Mouse (Mus musculus) macrophage (primary cell): Measurements from ENCODE around the gene Mad1l1. TPM values are rescaled to one million over a fixed set of nuclear protein-coding genes. Genes with fewer than 3 reads are reported as not detected.

ENCODE experiments used
- polyA plus RNA-seq: library from polyadenylated mRNA; stranded (reverse); fragments of 250-400 nt; gene quantifications from 3 replicates; pipeline ENCODE4 v1.2.4, GENCODE M21; 2018; ENCODE audit warnings: inconsistent platforms

Mad1l1 gene
- polyA plus RNA-seq, 1 experiment from 2014 or later, result 15.3 TPM

Other genes starting within 250 kb of the Mad1l1 start
- gene Nudt1, start 104 bp upstream of the Mad1l1 start, polyA plus RNA-seq, result 4.4 to 8.5 TPM (median 5.7 TPM) in 3 replicates
- gene Mrm2, start 10.3 kb upstream of the Mad1l1 start, polyA plus RNA-seq, result 7.2 to 10.1 TPM (median 8.1 TPM) in 3 replicates
- gene Snx8, start 67.7 kb upstream of the Mad1l1 start, polyA plus RNA-seq, result 71.9 to 180 TPM (median 142 TPM) in 3 replicates
- 108 to 268 TPM (median 204 TPM) in 3 replicates for gene Eif3b, start 97.8 kb upstream of the Mad1l1 start, polyA plus RNA-seq
- not detected in 3 replicates for gene Gm4869, start 124.1 kb upstream of the Mad1l1 start, polyA plus RNA-seq
- gene Chst12, start 184.0 kb upstream of the Mad1l1 start, polyA plus RNA-seq, result 34.3 to 56.4 TPM (median 38.4 TPM) in 3 replicates
- not detected in 3 replicates for gene Grifin, start 243.5 kb upstream of the Mad1l1 start, polyA plus RNA-seq